Mouse (Mus musculus): ENCODE measurements around the gene Nfix.

DNA sequence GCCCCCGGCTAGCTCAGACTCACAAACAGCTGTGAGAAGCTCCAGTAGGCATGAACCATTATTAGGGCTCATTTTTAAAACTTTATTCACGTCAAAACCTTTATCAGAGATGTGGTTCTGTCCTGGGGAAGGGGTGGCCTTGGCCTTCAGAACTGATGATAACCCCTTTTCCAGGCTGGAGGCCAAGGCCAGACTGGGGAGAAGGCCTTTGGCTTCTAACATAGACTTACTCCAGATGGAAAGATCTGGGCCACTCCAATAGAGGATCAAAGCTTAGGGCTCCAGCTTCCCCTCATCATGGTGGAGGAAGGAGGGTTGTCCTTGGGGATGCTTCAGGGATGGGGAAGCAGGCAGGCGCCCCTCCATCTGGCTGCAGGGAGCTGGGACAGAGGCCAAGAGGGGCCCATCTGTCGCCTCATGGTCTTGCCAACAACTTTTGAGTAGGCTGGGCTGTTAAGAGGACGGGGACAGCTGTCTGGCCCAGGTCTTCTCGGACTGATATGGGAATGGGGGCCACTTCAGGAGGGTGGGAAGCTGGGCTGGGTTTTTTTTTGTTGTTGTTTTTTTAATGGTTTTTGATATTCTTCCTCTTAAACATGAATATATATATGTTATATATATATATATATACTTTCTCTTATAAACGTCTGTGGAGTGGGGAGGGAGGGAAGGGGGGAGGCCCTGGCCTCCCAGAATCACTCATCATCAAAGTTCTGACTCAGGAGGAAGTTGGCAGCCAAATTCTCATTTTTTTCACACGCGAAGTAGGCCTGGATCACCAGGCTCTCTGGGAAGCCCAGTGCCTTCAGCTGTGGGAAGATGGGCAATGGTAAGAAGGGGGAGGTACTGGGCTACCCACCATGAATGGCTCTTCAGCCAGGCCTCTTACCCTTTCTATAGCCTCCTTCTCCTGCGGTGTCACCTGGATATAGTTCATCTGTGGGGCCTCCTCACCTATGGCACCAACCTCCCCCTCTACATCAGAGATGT is 35.0 kb upstream of the Nfix start:
- TF ChIP-seq CTCF (IDR thresholded peaks at IDR 0.05; ENCODE audit: borderline replicate concordance, insufficient read depth, low read depth, low read length), result no peak
- TF ChIP-seq POLR2A (IDR thresholded peaks at IDR 0.05; ENCODE audit: borderline replicate concordance, insufficient read depth, low read length), result no peak

Measured in cerebellum, adult 2 months (tissue).